Mouse (Mus musculus) gastrocnemius, postnatal 36 days (tissue): Measurements from ENCODE around the gene Gm47283. TPM values are rescaled to one million over a fixed set of nuclear protein-coding genes. Genes with fewer than 3 reads are reported as not detected.
"Not testable (repeated sequence)": the region's sequence is repeated elsewhere in the genome, so short reads cannot be mapped to it uniquely, and the experiment has no call there.

Experiments
- DNase-seq, 2 experiments: peaks; one replicate each; pipeline ENCODE4 v3.0.0; 2022
- intact Hi-C: fragments of 180-260 bp; cut with DNase I; formaldehyde crosslinking; loops from one replicate; pipeline ENCODE4 v1.15.1; 2025
- long read RNA-seq, 2 experiments: library from polyadenylated mRNA; stranded (forward); transcript quantifications; one replicate each; pipeline ENCODE4 v2.0.0; 2021
- total RNA-seq, 2 experiments: library from RNA; stranded (reverse); gene quantifications; 2 replicates each; pipeline ENCODE4 v1.2.3; 2021

Gm47283 gene
- not detected for total RNA-seq
- long read RNA-seq, experiment 1, result 0 reads
- long read RNA-seq, experiment 2, result 0 reads

GRCm38 (mm10) chrY:90784438-90784837 lies at the start of gene Gm47283:
Gm47283 (plus strand) TSS chrY:90784738.
- intact Hi-C loops, DNase-seq: not testable (repeated sequence)

- DNase-seq, intact Hi-C loops: not testable (repeated sequence)
Measured at GRCm38 (mm10) chrY:90735181-90735895, 49.2 kb upstream of the Gm47283 start.

- intact Hi-C loops, DNase-seq: not testable (repeated sequence)
Measured at GRCm38 (mm10) chrY:90736217-90737000, 48.1 kb upstream of the Gm47283 start.

- intact Hi-C loops, result no loop called here
- no peak for DNase-seq
Measured at GRCm38 (mm10) chrY:90737606-90738430, 46.7 kb upstream of the Gm47283 start.

GRCm38 (mm10) chrY:90738431-90738680 lies 46.2 kb upstream of the Gm47283 start:
- intact Hi-C loops, result no loop called here
- no peak for DNase-seq

- DNase-seq, result peak; percentile 13 to 15
- intact Hi-C loops, result not testable (repeated sequence)
Measured at GRCm38 (mm10) chrY:90738841-90739530, 45.6 kb upstream of the Gm47283 start.

GRCm38 (mm10) chrY:90739531-90740012 lies 45.0 kb upstream of the Gm47283 start:
- intact Hi-C loops, result not testable (repeated sequence)
- DNase-seq, result peak in 1 of 2 experiments; percentile 15

- DNase-seq, result peak; percentile 13 to 22
- intact Hi-C loops, result no loop called here
Measured at GRCm38 (mm10) chrY:90740013-90740561, 44.5 kb upstream of the Gm47283 start.

GRCm38 (mm10) chrY:90741006-90741405 lies 43.5 kb upstream of the Gm47283 start:
- intact Hi-C loops, result not testable (repeated sequence)
- peak; percentile 14 to 16 for DNase-seq

- intact Hi-C loops, result not testable (repeated sequence)
- peak; percentile 27 to 30 for DNase-seq
Measured at GRCm38 (mm10) chrY:90741452-90742260, 42.9 kb upstream of the Gm47283 start.

- peak in 1 of 2 experiments; percentile 14 for DNase-seq
- intact Hi-C loops, result not testable (repeated sequence)
Measured at GRCm38 (mm10) chrY:90742261-90743052, 42.1 kb upstream of the Gm47283 start.

- peak in 1 of 2 experiments; percentile 32 for DNase-seq
- intact Hi-C loops, result not testable (repeated sequence)
Measured at GRCm38 (mm10) chrY:90743053-90743810, 41.3 kb upstream of the Gm47283 start.

GRCm38 (mm10) chrY:90743811-90744220 lies 40.7 kb upstream of the Gm47283 start:
- intact Hi-C loops, result no loop called here
- peak in 1 of 2 experiments; percentile 17 for DNase-seq

- peak; percentile 89 to 99 for DNase-seq
- intact Hi-C loops, result not testable (repeated sequence)
Measured at GRCm38 (mm10) chrY:90744381-90744981, 40.1 kb upstream of the Gm47283 start.

GRCm38 (mm10) chrY:90745256-90745655 lies 39.3 kb upstream of the Gm47283 start:
- DNase-seq, intact Hi-C loops: not testable (repeated sequence)

- DNase-seq, intact Hi-C loops: not testable (repeated sequence)
Measured at GRCm38 (mm10) chrY:90754721-90755120, 29.8 kb upstream of the Gm47283 start, which contains the start of gene Gm21860. Gm21860 (minus strand) TSS chrY:90754821.

- intact Hi-C loops, result not testable (repeated sequence)
Measured at GRCm38 (mm10) chrY:90839077-90839476, 54.5 kb downstream of the Gm47283 start, which contains the start of gene Gm21748. Gm21748 (minus strand) TSS chrY:90839177.

More at GRCm38 (mm10) chrY:90839077-90839476, 54.5 kb downstream of the Gm47283 start, which contains the start of gene Gm21748:
- not testable (repeated sequence) for DNase-seq
